In the genomic region with DNA sequence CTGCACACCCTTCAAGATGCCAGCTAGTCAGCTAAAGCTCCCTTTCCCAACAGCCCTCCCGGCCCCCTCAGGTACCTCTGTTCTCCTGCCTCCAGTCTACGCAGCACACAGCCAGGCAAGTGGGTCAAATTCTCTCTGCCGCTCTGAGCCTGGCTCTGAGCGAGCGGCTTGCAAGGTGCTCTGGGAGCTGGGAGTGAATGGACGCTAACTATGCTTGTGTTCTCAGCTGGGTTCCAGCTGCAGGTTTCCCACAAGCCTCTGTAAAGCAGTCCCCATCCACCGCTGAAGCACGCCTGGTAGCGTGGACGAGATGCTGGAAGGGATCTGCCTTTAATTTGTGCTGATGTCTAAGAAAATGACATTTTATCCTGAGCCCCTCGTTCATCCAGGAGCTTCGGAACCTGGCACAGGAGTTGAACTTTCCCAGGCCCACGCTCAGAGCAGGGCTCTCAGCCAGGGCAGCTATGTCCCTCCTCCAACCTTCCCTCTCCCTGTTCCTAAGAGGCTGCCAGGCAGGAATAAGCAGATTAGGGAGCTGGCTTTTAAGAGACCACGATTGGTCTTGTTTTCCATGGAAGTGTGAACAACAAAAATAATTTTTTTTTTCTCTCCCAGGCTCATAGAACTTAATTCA, we compare ENCODE assay signal across 13 mouse cellular contexts. TPM values are rescaled to one million over a fixed set of nuclear protein-coding genes. Genes with fewer than 3 reads are reported as not detected.
DNase-seq lines count a peak whose midpoint lies in the region; ATAC-seq lines count a peak whose summit lies in the region.
"Had no signal": no experiment of that assay in that cellular context is flagged by ENCODE, and none has a peak within 500 bp of the region (broad histone marks: within the 10 kb centered on the region; RNA-seq: fewer than 3 reads in every experiment).

No protein-coding gene starts in this region.

- H3K4me1 ChIP-seq in embryonic facial prominence, embryonic 11.5 days (ENCODE audit: control insufficient read depth, insufficient read depth, low read length) = peaks cover 7% of the 10 kb centered on the region; the same call in 1 of the 2 replicates
- H3K4me1 ChIP-seq in embryonic facial prominence, embryonic 10.5 days = peaks cover 60% of the 10 kb centered on the region
- H3K4me1 ChIP-seq in limb, embryonic 15.5 days = peaks cover 31% of the 10 kb centered on the region

- ATAC-seq in embryonic facial prominence, embryonic 11.5 days (replicated peaks; ENCODE audit: insufficient number of reproducible peaks, low FRiP score, low TSS enrichment, low read depth) = no peak
- no peak for ATAC-seq in limb, embryonic 15.5 days (ENCODE audit: insufficient number of reproducible peaks, low FRiP score, low TSS enrichment, low read depth)
- no peak for ATAC-seq in megakaryocyte progenitor cell, adult 5-6 weeks (replicated peaks; ENCODE audit: poor library complexity)

- H3K9ac ChIP-seq in embryonic facial prominence, embryonic 11.5 days (replicated peaks; ENCODE audit: low read length) = no peak overlapping the region
- no peak overlapping the region for H3K9ac ChIP-seq in limb, embryonic 15.5 days
- H3K9ac ChIP-seq: kidney, embryonic 15.5 days had no signal

- H3K27me3 ChIP-seq in embryonic facial prominence, embryonic 11.5 days (ENCODE audit: control insufficient read depth, insufficient read depth, low read length) = peaks cover 18% of the 10 kb centered on the region
- H3K27me3 ChIP-seq in embryonic facial prominence, embryonic 10.5 days (replicated peaks; ENCODE audit: low read depth, poor library complexity, severe bottlenecking) = peaks cover 85% of the 10 kb centered on the region
- H3K27me3 ChIP-seq in limb, embryonic 15.5 days = peaks cover 59% of the 10 kb centered on the region

- H3K9me3 ChIP-seq in embryonic facial prominence, embryonic 11.5 days (replicated peaks; ENCODE audit: control insufficient read depth, low read length) = no peaks in the 10 kb centered on the region
- no peaks in the 10 kb centered on the region for H3K9me3 ChIP-seq in embryonic facial prominence, embryonic 10.5 days
- no peaks in the 10 kb centered on the region for H3K9me3 ChIP-seq in limb, embryonic 15.5 days
- H3K9me3 ChIP-seq: kidney, embryonic 15.5 days had no signal

- peak; percentile 20 for DNase-seq in embryonic facial prominence, embryonic 11.5 days (ENCODE audit: low spot score)
- DNase-seq in embryonic facial prominence, embryonic 10.5 days (ENCODE audit: low spot score) = no peak
- peak; percentile 21 for DNase-seq in ovary, postnatal 14 days (ENCODE audit: low spot score)
- DNase-seq in ovary, postnatal 10 days (ENCODE audit: low spot score) = no peak
- DNase-seq in spleen, adult 18-20 months = no peak
- DNase-seq in natural killer cell, adult 2 months (ENCODE audit: low spot score in 2 of 2) = no peak
- DNase-seq: adrenal gland, postnatal 10 days; cerebellum, adult 8-10 months; lung, postnatal 10 days; thymus, postnatal 36 days had no signal

- H3K4me3 ChIP-seq in embryonic facial prominence, embryonic 11.5 days (ENCODE audit: low read depth, low read length) = no peak overlapping the region
- H3K4me3 ChIP-seq in embryonic facial prominence, embryonic 10.5 days = no peak overlapping the region
- H3K4me3 ChIP-seq in limb, embryonic 15.5 days = no peak overlapping the region
- H3K4me3 ChIP-seq: kidney, embryonic 15.5 days had no signal

- H3K4me2 ChIP-seq in embryonic facial prominence, embryonic 11.5 days (ENCODE audit: low read depth, low read length) = no peak overlapping the region
- no peak overlapping the region for H3K4me2 ChIP-seq in limb, embryonic 15.5 days
- H3K4me2 ChIP-seq: kidney, embryonic 15.5 days had no signal

- no peak overlapping the region for H3K27ac ChIP-seq in embryonic facial prominence, embryonic 11.5 days (replicated peaks; ENCODE audit: low read depth, low read length)
- H3K27ac ChIP-seq in embryonic facial prominence, embryonic 10.5 days (replicated peaks) = no peak overlapping the region
- H3K27ac ChIP-seq in limb, embryonic 15.5 days = peak overlapping the region; percentile 22; the same call in 1 of the 2 replicates
- H3K27ac ChIP-seq: kidney, embryonic 15.5 days had no signal

- H3K36me3 ChIP-seq in embryonic facial prominence, embryonic 11.5 days (replicated peaks; ENCODE audit: control insufficient read depth, insufficient read depth, low read depth, low read length) = no peaks in the 10 kb centered on the region
- no peaks in the 10 kb centered on the region for H3K36me3 ChIP-seq in embryonic facial prominence, embryonic 10.5 days (replicated peaks)
- H3K36me3 ChIP-seq in limb, embryonic 15.5 days = no peaks in the 10 kb centered on the region
- H3K36me3 ChIP-seq: kidney, embryonic 15.5 days had no signal

- 31% methylated on average over 14 of the region's 14 CpGs for WGBS in embryonic facial prominence, embryonic 11.5 days
- 32% methylated on average over 14 of the region's 14 CpGs for WGBS in embryonic facial prominence, embryonic 10.5 days
- WGBS in limb, embryonic 15.5 days = 25% methylated on average over 14 of the region's 14 CpGs

RNA-seq across cellular contexts. Expression of a gene that starts 5.1 kb away (rescaled TPM):
- polyA plus RNA-seq in embryonic facial prominence, embryonic 11.5 days (2014; fragmentation: Nextera tagmentation; extraction: Ambion mirVana) = 2.6 and 2.9 TPM in 2 replicates
- 1.9 and 2.2 TPM in 2 replicates for polyA plus RNA-seq in embryonic facial prominence, embryonic 10.5 days (2016; fragmentation: Nextera tagmentation; extraction: Ambion mirVana)
- 4.1 and 6.0 TPM in 2 replicates for polyA plus RNA-seq in limb, embryonic 15.5 days (2015; fragmentation: Nextera tagmentation; extraction: Ambion mirVana)
- not detected in 2 replicates for total RNA-seq in megakaryocyte progenitor cell, adult 5-6 weeks (2015)
- total RNA-seq in megakaryocyte progenitor cell, adult 5-6 weeks (2017) = not detected in 2 replicates

Comparison
In these comparisons a context has a peak if more than half of its experiments do, and no peak if none do; other contexts are left out.
1. DNase-seq: peak in embryonic facial prominence, embryonic 11.5 days (single experiment) and ovary, postnatal 14 days (single experiment); none in embryonic facial prominence, embryonic 10.5 days (single experiment), ovary, postnatal 10 days (single experiment), spleen, adult 18-20 months (0 of 2) and natural killer cell, adult 2 months (0 of 2).